Mouse (Mus musculus): ENCODE measurements at regions not wholly inside any gene's neighbourhood (a gene's known extent, or its start where the extent isn't known, plus 50 kb on each side); places are given as distances from the start of the nearest gene placed in this dataset.

DNA sequence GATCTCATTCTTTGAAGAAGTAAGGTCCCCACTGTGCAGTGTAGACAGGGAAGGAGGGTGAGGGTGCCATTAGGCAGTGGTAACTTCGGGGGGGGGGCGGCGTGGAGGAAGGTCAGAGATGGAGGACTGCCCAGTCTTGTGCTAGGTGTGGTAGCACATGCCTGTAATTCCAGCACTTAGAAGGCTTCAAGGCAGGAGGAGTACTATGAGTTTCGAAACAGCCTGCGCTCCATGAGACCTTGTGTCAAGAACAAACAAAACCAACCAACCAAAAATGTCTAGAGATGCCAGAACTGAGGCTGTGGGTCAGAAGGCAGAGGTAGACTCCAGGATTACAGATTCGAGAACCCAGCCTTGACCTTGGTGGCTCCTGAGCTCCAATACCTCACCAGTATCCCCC, 130.8 kb downstream of the Pja1 start:
- no peak for DNase-seq (ENCODE audit: low spot score)

DNA sequence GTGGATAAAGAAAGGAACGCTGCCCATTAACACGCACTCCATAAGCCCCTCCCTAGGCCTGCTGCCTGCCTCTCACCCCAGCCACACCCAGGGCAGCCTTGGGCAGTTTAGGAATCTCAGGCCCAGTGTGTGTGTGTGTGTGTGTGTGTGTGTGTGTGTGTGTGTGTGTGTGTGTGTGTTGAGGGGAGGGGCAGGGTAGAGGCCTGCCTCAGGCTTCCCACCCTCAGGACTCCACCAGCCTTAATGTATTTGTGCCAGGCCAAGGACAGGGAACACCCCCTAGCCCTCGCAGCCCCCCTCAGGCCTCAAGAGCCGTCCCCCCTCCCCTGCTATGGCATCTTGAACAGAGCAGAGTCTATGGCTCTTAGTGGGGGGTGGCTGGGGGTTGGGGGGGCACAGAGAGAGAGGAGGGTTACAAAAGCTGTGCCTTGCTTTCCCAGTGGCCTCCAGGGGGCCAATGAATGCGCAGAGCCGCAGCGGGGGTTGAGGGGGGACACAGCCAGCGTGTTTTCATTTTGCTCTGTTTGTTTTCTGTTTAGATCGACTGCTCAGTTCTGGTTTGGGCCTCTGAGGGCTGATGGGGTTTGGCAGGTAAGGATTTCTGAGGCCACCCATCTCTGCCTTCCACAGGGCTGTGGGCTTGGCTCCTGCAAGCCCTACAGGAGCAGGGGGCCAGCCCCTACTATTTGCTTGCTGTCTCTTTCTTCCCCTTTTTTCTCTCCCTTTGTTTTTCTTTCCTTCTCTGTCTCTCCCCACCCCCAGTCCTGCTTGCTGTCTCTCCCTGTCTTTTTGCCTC, 131.8 kb downstream of the Pja1 start:
- no peak for DNase-seq (ENCODE audit: low spot score)

DNA sequence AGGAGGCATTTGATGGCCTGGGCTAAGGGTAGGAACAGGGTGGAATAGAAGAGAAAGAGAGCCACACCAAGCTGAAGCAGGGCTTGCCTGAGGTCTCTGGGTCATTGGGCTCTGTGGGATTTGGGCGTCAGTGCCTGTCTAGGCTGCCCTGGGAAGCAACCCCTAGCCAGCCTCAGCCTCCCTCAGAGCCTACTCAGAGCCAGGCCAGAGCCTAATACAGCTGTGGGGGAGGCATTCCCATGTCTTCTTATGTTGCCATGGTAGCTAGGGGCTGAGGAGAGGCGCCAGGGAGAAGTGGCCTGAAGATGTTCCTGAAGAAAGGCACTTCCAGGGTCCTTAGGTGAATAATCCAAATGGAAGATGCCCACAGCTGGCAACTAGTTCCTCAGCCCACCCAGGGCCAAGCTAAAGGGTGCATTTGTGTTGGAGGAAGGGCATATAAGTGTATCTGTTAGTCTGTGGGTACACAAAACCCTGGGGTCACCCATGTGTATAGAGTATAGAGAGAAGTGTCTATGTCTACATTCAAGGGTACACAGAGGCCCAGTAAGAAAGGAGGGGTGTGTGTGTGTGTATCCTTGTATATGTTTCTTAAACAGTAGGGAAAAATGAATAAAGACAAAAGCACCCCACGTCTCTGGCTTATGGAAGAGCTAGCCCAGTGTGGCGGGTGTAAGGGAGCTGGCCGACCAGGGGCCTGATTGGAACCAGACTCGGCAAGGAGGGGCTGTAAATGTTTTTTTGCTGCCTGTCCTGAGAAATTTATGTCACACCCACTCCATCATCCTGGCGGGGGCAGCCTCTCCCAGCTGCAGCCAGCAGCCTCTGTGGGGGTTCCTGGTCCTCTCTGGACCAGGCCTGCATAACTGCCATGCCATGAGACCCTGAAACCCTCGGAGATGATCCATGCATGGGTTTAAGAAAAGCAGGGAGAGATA, 134.2 kb downstream of the Pja1 start:
- peak; percentile 50 for DNase-seq (ENCODE audit: low spot score)

DNA sequence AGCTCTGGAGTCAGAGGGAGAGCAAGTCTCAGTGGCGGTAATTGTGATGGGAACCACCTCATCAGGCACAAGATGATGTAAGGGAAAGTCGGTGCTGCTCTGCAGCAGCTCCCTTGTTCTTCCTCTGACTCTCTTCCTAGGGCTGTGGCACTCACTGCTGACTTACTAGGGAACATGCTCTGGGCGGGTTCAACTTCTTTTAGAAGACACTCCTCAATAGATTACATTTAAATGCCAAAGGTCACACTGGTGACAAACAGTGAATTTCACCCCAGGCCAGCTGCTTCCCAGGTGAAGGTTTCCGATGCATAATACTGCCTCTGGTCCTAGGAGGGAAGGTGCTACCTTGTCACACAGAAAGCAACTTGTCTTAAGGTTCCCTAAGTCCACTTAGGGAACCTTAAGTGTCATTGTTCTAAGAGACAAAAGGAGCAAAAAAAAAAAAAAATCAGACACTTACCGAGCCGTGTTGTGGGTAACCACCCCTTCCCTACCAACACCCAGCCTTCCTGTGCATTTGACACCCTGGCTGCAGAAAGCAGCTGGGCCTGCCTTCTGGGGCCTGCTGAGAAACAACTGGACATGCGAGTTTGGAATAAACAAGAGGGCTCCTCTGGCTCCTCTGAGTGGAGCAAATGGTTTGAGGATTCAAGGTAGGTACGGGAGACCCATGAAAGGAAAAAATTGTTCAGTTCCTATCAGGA, 135.0 kb downstream of the Pja1 start:
- DNase-seq (ENCODE audit: low spot score) = no peak

DNA sequence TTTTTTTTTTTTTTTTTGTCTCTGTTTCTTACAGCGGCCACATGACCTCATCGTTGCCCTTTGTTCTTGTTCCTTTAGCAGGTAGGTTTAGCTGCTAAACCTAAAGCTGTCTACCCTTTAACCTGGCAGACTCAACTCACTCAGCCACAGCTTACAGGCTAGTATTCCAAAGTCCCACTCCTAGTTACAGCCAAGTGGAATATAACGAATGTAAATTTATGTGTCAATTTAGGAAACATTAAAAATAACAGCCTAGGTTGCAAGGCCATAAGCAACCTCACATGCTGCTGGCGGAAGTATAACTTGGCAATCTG, 138.7 kb downstream of the Pja1 start:
- DNase-seq (ENCODE audit: low spot score) = no peak

DNA sequence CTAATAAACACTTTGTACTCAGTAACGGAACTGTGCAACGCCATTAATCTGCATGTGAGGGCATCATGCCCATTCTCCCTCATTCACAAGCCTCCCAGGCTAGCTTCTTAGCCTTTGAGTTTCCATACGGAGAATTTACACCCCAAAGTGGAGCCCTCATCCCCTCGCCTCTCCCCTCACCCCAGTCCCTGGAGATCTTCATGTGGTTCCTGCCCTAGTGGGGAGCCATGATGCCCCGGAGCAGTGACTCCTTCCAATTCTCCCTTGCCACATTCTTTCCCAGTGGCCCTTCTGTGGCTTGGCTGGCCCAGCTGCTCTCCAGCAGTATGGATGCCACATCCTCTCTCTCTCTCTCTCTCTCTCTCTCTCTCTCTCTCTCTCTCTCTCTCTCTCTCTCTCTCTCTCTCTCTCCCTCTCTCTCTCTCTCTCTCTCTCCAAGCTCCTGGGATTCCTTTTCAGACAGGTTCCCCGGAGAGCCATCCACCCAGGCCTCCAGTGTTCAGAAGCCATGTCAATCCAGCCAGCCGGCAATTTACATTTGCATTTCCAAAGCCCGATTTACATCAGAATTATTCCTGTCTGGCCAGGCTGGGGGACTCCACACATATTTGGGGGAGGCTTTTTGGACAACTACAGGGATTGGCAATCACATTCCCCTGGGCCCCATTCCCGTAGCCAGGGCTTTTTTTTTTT, 139.2 kb downstream of the Pja1 start:
- no peak for DNase-seq (ENCODE audit: low spot score)

DNA sequence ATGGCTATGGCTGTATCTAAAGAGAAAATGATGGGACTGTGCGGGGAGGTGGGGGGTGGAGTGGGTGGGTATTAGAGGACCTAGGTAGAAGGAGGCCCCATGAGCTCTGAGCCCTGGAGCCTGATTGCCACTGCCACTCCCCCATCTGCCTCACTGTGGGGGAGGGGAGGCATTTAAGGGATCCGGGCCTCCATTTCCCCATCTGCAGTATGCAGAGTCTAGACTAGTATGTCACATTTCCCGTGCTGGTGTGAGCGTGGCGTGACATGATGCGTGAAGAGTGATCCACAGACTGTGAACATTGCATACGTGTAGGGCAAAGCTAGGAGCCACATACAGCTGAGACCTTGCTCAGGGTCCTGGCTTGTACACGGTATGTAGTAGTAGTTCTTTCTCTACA, 140.7 kb downstream of the Pja1 start:
- DNase-seq (ENCODE audit: low spot score) = no peak

DNA sequence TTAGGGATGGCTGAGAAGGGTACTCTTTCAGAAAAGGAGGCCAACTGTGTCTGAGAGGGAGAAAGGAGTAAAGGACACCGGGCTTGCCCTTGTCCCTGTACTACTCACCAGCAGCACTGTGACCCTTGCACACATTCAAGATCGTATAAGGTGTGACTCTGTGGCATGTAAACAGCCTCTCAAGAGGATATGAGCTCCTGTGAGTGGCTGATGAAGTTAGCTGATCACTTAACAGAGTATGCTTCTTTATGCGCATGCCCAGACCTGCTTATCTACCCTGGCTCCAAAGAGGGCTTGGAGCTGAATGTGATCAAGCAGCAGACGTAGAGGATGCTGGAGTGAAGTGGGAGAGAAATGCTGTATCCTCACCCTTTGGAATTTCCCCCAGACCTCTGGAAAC, 142.5 kb downstream of the Pja1 start:
- DNase-seq (ENCODE audit: low spot score) = no peak

DNA sequence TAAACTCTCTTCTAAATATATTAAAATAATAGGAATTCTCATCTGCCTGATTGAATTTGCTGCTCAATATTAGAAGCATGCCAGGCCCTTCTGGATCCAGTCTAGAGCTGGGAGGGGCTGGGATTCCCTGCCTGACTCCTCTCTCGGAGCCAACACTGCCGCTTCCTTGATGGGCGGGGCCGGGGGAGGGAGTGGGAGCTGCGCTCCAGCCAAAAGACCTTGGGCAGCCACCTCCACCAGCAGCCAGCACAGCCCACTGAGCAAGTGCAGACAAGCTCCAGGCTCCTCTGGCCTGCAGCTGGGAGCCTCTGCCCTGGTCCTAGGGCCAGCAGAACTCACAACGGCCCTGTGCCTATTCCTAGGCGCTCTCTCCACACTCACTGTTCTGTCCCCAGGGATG, 144.9 kb downstream of the Pja1 start:
- DNase-seq (ENCODE audit: low spot score) = peak; percentile 31

DNA sequence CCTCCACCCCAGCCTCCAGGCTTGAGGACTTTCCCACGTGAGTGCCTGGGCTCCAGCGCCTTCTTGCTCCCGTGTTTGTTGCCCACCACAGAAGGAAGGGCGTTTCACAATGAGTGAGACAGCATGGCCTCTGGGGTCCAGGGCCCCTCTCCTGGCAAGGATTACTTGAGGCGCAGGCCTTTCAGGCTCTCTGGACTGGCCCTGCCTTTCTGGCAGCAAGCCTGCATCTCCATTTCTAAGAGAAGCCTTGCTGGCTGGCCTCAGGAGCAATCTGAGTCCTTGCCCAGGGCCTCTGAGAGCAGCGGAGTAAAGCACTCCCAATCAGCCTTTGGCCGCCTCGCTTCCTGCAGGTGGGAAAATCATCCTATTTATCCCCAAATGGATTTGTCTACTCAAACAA, 145.6 kb downstream of the Pja1 start:
- DNase-seq (ENCODE audit: low spot score) = no peak

DNA sequence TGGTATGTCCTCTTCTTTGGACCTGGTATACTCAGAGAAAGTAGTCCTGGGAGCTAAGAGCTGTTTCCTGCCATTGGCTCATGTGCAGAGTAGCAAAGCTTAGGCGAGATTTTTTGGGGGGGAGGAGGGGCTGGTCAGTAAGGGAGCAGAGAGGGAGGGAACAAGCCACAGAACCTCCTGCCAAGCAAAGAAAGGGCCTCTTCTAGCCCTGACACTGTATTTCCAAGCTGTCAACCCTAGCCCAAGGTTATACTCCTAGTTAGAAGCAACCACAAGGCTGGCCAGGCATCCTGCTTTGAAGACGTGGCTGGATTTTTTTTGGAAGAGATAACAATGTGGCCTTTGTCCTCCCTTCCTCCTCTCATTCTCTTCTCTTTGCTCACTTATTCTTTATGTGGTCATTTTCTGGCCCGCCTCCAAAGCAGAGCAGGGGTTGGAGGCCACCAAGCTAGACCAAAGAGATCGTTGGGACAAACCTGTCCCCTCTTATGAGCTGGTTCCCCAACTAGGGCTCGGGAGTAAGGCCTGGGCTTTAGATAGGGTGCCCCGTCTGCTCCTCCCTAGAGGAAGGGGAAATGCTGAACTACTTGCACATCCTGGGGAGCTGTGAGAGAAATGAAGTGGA, 146.4 kb downstream of the Pja1 start:
- DNase-seq (ENCODE audit: low spot score) = no peak

DNA sequence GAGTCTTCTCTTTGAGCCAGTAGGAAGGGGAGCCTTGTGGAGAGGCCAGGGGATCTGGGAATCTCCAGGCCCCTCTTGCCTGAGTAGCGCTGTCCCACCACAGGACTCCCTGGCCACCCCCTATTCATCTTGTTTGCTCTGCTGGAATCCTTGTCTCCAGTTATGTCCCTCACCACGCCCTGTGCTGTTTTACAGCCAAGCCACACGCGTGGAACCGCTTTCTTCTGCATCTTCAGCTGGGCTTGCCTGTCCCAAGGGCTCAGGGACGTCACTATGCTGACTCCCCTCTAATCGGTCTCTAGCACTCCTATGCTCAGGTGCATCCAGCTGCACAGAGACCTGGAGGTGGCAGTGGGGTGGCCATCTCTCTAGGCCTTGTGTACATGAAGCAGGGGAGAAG, 151.3 kb downstream of the Pja1 start:
- DNase-seq (ENCODE audit: low spot score) = no peak

DNA sequence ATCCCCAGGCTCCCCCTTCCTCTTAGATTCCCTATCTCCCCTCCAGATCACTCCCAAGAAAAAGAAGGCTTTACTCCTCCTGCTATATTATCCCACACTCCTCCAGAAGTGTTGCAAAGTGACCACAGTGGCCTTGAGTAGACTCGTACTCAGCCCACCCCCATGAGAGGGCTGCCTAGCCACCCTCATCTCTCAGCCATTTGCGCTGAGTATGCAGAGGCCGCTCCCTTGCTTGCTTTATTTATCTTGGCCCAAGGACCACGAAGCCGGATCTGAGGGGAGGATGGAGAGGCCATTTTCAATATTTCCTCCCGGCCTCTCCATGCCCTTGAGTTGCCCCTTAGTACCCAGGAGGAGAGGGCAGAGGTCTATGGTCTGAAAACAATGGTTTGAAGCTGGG, 151.9 kb downstream of the Pja1 start:
- no peak for DNase-seq (ENCODE audit: low spot score)

DNA sequence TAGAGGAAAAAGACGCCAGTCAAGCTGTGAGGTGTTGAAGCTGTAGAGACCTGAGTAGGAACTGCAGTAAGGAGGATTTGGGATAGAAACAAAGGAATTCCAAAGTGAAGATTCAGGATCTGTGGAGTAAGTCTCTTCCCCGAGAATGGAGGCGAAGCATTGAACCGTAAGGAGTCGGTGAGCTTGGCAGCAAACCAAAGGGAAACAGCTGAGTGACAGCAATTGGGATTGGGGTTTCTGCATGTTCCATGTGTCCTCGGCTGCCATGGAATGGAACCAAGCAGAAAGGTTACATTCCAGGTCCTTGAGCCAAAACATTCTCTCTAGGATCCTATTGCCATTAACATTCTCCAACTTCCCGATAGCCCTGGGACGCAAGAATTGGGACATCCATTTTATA, 152.9 kb downstream of the Pja1 start:
- no peak for DNase-seq (ENCODE audit: low spot score)

DNA sequence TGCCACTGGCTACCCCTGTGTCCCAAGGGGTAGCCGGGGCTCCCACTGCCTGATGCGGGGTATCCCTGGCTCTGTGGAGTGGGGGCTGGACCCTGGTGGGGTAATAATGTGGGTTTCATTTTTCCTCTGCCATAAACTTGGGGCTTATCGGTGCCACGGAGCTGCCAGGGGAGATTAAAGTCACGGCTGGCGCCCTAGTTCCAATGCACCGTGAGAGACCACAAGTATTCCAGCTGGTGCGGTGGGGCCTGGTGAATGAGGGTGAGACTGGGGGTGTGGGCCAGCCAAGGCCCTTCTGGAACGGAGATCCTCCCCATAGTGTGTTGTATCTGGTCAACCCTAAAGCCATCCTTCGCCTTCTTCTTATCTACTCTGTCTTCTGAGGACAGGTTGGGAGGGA, 153.3 kb downstream of the Pja1 start:
- DNase-seq (ENCODE audit: low spot score) = no peak

DNA sequence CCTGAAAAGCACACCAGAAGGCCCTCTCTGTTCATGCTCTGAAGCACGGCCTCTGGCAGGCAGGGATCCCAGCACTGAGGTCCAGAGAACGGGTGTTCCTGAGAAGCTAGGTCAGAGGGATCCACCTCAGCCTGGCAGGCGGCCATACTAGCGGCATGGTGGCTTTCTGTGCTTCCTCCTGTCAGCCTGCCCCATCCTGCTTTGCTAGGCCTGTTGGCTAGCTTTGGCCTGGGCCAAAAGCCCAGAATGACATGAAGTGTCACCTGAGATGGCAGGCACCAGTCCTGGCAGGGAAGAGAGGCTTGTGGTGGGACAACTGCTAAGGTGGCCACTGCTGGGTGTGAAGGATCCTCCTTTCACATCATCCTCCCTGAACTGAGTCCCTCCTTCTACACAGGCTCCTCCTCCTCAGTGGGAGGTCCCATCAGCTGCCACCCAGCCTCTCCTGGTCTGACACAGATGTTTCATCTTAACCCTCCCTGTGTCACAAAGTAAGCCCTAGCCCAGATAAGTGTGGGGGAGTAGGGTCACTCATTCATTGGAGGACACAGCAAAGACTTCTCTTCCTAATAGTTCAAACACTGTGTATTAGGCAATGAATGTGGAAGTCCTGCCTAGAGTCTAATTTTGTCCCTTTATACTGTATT, 154.5 kb downstream of the Pja1 start:
- no peak for DNase-seq (ENCODE audit: low spot score)

DNA sequence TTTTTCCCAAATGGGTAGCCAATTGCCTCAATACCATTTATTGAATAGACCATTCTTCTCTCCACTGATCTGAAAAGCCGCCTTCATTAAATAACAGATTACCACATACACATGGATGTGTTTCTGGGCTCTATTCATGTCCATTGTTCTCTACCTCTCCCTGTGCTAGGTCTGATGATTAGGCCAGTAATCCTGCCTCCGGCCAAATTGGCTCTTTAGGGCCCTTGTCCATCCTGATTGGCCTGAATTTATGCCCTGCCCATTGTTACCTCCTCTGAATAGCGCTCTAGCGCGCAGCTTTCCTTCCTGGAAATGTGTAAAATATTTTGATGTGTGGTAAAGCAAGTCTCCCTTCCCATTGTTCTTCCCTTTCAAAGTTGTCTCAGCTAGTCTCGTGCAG, 163.2 kb downstream of the Efnb1 start:
- DNase-seq (ENCODE audit: low spot score) = no peak

DNA sequence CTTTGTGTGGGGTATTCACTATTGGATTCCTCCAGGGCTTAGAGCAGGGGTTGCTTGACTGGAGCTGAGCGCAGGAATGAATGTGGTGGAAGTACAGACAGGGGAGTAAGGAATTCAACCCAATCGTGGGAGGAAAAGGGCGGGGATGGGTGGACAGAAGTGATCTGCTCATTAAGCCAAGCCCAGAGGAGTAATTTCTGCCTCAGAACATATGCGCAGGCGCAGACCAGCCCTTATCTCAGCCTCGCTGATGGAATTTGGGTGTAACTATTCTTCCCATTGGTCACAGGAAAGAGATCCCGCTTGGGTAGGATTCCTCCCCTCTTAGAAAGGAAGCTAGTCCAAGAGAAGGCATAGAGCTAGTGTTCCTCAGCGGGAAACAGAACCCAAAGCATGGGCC, 158.8 kb downstream of the Efnb1 start:
- no peak for DNase-seq (ENCODE audit: low spot score)

DNA sequence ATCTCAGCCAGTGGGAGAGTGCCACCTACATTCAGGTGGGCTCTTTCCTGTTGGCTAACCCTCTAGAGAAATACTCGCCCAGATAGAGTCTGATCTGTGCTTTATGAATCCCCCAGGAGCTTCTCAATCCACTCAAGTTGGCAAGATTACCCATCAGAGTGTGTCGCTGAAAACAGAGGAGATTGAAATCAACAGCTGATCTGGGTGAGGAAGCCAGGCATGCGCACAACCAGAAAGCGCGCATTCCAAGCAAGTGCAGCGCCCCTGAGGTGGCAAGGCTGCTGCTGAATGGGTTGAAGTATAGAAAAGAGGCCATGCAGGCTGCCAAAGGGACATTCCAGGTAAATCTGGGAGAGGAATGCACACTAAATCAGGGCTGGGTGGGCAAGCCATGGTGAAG, 158.0 kb downstream of the Efnb1 start:
- no peak for DNase-seq (ENCODE audit: low spot score)

DNA sequence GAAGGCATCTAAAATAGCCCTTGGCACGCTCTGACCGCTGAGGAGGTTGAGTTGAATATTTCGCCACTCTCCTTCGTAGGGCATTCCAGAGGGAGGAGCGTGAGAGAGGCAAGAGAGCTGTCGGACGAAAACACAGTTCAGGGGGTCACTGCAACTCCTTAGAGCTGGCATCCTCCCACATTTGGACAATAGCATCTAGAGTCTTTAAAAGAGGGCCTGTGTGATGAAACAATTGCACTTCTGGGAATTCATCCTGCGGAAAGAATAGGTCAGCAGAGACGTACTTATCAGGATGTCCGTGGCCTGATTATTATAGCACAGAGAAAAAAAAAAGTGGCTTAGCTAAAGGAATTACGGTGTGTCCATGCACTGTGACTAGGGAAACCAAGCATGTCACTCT, 156.8 kb downstream of the Efnb1 start:
- DNase-seq (ENCODE audit: low spot score) = no peak

DNA sequence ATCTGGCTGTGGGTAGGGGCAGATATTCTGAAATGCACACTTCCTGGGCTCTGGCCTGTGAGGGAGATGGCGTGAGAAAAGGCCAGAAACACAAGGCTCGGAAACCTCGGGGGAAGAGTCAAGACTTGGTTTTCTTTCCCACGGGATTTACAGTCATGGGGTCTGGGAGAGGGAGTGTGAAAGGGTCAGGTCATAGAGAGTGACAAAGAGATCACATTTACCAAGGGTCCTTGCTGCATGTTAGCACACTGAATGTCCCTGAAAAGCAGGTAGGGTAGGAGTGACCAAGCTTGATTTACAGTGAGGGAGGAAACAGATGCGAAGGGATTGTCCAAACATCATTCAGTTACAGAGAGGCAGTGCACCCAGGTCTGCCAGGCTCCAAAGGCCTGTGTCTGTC, 156.0 kb downstream of the Efnb1 start:
- no peak for DNase-seq (ENCODE audit: low spot score)
